Mouse (Mus musculus) MEL (cell line): ENCODE results near the gene Thoc7. TPM values are rescaled to one million over a fixed set of nuclear protein-coding genes. Genes with fewer than 3 reads are reported as not detected.

ENCODE experiments used
- DNase-seq: peaks from one replicate; pipeline ENCODE4 v3.0.0; 2011; ENCODE audit warnings: low read depth, low spot score
- H3K27ac ChIP-seq: 2 replicates; pipeline ENCODE4 v1.5.1; 2012; ENCODE audit warnings: low read depth, mild to moderate bottlenecking, control low read depth, low read length, moderate library complexity; ENCODE audit not compliant: control insufficient read depth
- H3K27me3 ChIP-seq, 2 experiments: fragments of 150-350 bp in 1 of 2; sonication (generic) in 1 of 2; 2 replicates each; pipeline ENCODE4 v1.6.1; 2012; ENCODE audit warnings: low read length in 2 of 2, mild to moderate bottlenecking in 2 of 2, improper control_type of control experiment in 1 of 2, moderate library complexity in 1 of 2; ENCODE audit not compliant: insufficient read depth in 2 of 2, control insufficient read depth in 1 of 2
- H3K36me3 ChIP-seq, 2 experiments: 2 replicates each; pipeline ENCODE4 v1.6.1; 2012 to 2014; ENCODE audit warnings: low read length in 2 of 2, improper control_type of control experiment in 1 of 2, inconsistent platforms in 1 of 2, mild to moderate bottlenecking in 1 of 2; ENCODE audit not compliant: insufficient read depth in 2 of 2, control insufficient read depth in 1 of 2
- H3K4me1 ChIP-seq, 2 experiments: fragments of 150-350 bp in 1 of 2; sonication (generic) in 1 of 2; 2 replicates each; pipeline ENCODE4 v1.6.1; 2012; ENCODE audit warnings: low read length in 2 of 2, improper control_type of control experiment in 1 of 2, mild to moderate bottlenecking in 1 of 2; ENCODE audit not compliant: insufficient read depth in 2 of 2, control insufficient read depth in 1 of 2
- H3K4me3 ChIP-seq, 2 experiments: fragments of 150-350 bp in 1 of 2; sonication (generic) in 1 of 2; 2 replicates each; pipeline ENCODE4 v1.5.1; 2012; ENCODE audit warnings: low read depth in 2 of 2, low read length in 2 of 2, mild to moderate bottlenecking in 2 of 2, moderate library complexity in 2 of 2, control low read depth in 1 of 2, improper control_type of control experiment in 1 of 2; ENCODE audit not compliant: control insufficient read depth in 1 of 2, insufficient read depth in 1 of 2
- H3K79me2 ChIP-seq: 2 replicates; pipeline ENCODE4 v1.6.1; 2012; ENCODE audit warnings: mild to moderate bottlenecking, low read length, moderate library complexity; ENCODE audit not compliant: control insufficient read depth, poor library complexity, insufficient read depth
- H3K9ac ChIP-seq: 2 replicates; pipeline ENCODE4 v1.6.1; 2012; ENCODE audit warnings: low read depth, mild to moderate bottlenecking, control low read depth, low read length, moderate library complexity; ENCODE audit not compliant: control insufficient read depth, poor library complexity, severe bottlenecking
- H3K9me3 ChIP-seq: fragments of 150-350 bp; sonication (generic); replicated peaks from 2 replicates; pipeline ENCODE4 v1.6.1; 2012; ENCODE audit warnings: mild to moderate bottlenecking, low read length, improper control_type of control experiment, moderate library complexity; ENCODE audit not compliant: insufficient read depth
- CHD1 ChIP-seq: IDR thresholded peaks from 2 replicates; pipeline ENCODE4 v1.6.1; 2012; ENCODE audit warnings: low read depth, mild to moderate bottlenecking, inconsistent platforms, low read length, improper control_type of control experiment
- CHD2 ChIP-seq: IDR thresholded peaks from 2 replicates; pipeline ENCODE4 v1.6.1; 2011; ENCODE audit warnings: low read length, improper control_type of control experiment
- EP300 ChIP-seq, 2 experiments: IDR thresholded peaks; 2 replicates each; pipeline ENCODE4 v1.6.1; 2011; ENCODE audit warnings: improper control_type of control experiment in 2 of 2, low read length in 2 of 2, low read depth in 1 of 2, mild to moderate bottlenecking in 1 of 2
- MAFK ChIP-seq: IDR thresholded peaks from 2 replicates; pipeline ENCODE4 v1.6.1; 2011; ENCODE audit warnings: low read depth, mild to moderate bottlenecking, low read length, improper control_type of control experiment, borderline replicate concordance
- MAX ChIP-seq: IDR thresholded peaks from 2 replicates; pipeline ENCODE4 v1.6.1; 2011; ENCODE audit warnings: low read length, improper control_type of control experiment
- MAZ ChIP-seq: IDR thresholded peaks from 2 replicates; pipeline ENCODE4 v1.6.1; 2012; ENCODE audit warnings: low read depth, mild to moderate bottlenecking, inconsistent platforms, low read length, improper control_type of control experiment
- MEF2A ChIP-seq: IDR thresholded peaks from 2 replicates; pipeline ENCODE4 v1.6.1; 2014; ENCODE audit warnings: low read depth, mild to moderate bottlenecking, inconsistent platforms, low read length, improper control_type of control experiment; ENCODE audit not compliant: poor library complexity, insufficient replicate concordance, severe bottlenecking; ENCODE audit errors: extremely low read depth
- MXI1 ChIP-seq: IDR thresholded peaks from 2 replicates; pipeline ENCODE4 v1.6.1; 2011; ENCODE audit warnings: mild to moderate bottlenecking, low read depth, low read length, improper control_type of control experiment
- MYB ChIP-seq: IDR thresholded peaks from 2 replicates; pipeline ENCODE4 v1.6.1; 2011; ENCODE audit warnings: mild to moderate bottlenecking, low read depth, low read length, improper control_type of control experiment
- POLR2A ChIP-seq, 2 experiments: IDR thresholded peaks; 2 replicates each; pipeline ENCODE4 v1.6.1; 2011 to 2012; ENCODE audit warnings: low read length in 2 of 2, mild to moderate bottlenecking in 2 of 2, control low read depth in 1 of 2, improper control_type of control experiment in 1 of 2, low read depth in 1 of 2, moderate library complexity in 1 of 2; ENCODE audit not compliant: control insufficient read depth in 1 of 2, insufficient read depth in 1 of 2, poor library complexity in 1 of 2
- POLR2AphosphoS2 ChIP-seq: IDR thresholded peaks from 2 replicates; pipeline ENCODE4 v1.6.1; 2011; ENCODE audit warnings: low read length, improper control_type of control experiment
- RCOR1 ChIP-seq: IDR thresholded peaks from 2 replicates; pipeline ENCODE4 v1.6.1; 2012; ENCODE audit warnings: low read depth, mild to moderate bottlenecking, inconsistent platforms, low read length, improper control_type of control experiment
- SIN3A ChIP-seq: IDR thresholded peaks from 2 replicates; pipeline ENCODE4 v1.6.1; 2012; ENCODE audit warnings: low read length, improper control_type of control experiment, inconsistent platforms
- TAL1 ChIP-seq: IDR thresholded peaks from 2 replicates; pipeline ENCODE4 v1.6.1; 2012; ENCODE audit warnings: mild to moderate bottlenecking, inconsistent platforms, low read length, moderate library complexity, mixed read lengths
- TCF12 ChIP-seq: IDR thresholded peaks from 2 replicates; pipeline ENCODE4 v1.6.1; 2014; ENCODE audit warnings: low read depth, mild to moderate bottlenecking, inconsistent platforms, low read length, improper control_type of control experiment, moderate library complexity
- USF1 ChIP-seq: IDR thresholded peaks from 2 replicates; pipeline ENCODE4 v1.6.1; 2014; ENCODE audit warnings: low read depth, mild to moderate bottlenecking, inconsistent platforms, low read length, improper control_type of control experiment, moderate library complexity
- ZC3H11A ChIP-seq: IDR thresholded peaks from 2 replicates; pipeline ENCODE4 v1.6.1; 2012; ENCODE audit warnings: low read depth, mild to moderate bottlenecking, inconsistent platforms, low read length, improper control_type of control experiment
- ZKSCAN1 ChIP-seq: IDR thresholded peaks from 2 replicates; pipeline ENCODE4 v1.6.1; 2012; ENCODE audit warnings: low read depth, mild to moderate bottlenecking, inconsistent platforms, low read length, improper control_type of control experiment, moderate library complexity
- ZMIZ1 ChIP-seq: IDR thresholded peaks from 2 replicates; pipeline ENCODE4 v1.6.1; 2012; ENCODE audit warnings: low read depth, mild to moderate bottlenecking, inconsistent platforms, low read length, improper control_type of control experiment, moderate library complexity
- polyA plus RNA-seq, 2 experiments: library from polyadenylated mRNA; stranded (reverse) in 1 of 2; unstranded in 1 of 2; fragments of >175 nt in 1 of 2; fragments of >200 nt in 1 of 2; gene quantifications; 2 replicates each; pipeline versions ENCODE4 v1.2.1 to v1.2.4; 2012; ENCODE audit warnings: low replicate concordance in 2 of 2, low read depth in 1 of 2; ENCODE audit not compliant: insufficient read length in 2 of 2, insufficient read depth in 1 of 2, missing spikeins in 1 of 2
- total RNA-seq: library from RNA; depleted of rRNA; stranded (reverse); fragments of 300-350 nt; gene quantifications from 2 replicates; pipeline ENCODE4 v1.2.3, GENCODE M21; 2012

Thoc7 gene
- total and polyA plus RNA-seq, 3 experiments, result 85.8 to 121 TPM; not detected in 1

- Histone ChIP-seq H3K79me2 (no peaks in the 10 kb centered on the region), H3K27me3 (no peaks in the 10 kb centered on the region), H3K4me3 (no peak overlapping the region), H3K9ac (no peak overlapping the region), H3K27ac (no peak overlapping the region), H3K9me3 (no peaks in the 10 kb centered on the region), H3K36me3 (peaks cover 0 to 6% of the 10 kb centered on the region in 2 experiments; a peak in 2 of 4 replicates), H3K4me1 (no peaks in the 10 kb centered on the region)
- no peak for TF ChIP-seq MEF2A
- no peak for DNase-seq
Measured at GRCm38 (mm10) chr14:13948345-13948744, 13.3 kb downstream of the Thoc7 start.

GRCm38 (mm10) chr14:13944686-13945085 is 17.0 kb downstream of the Thoc7 start:
- TF ChIP-seq MEF2A (no peak), USF1 (no peak), TAL1 (no peak), MAFK (no peak), POLR2A (IDR thresholded peaks at IDR 0.05; ENCODE audit: control insufficient read depth in 1 of 2, insufficient read depth in 1 of 2, low read depth in 1 of 2, low read length in 2 of 2, poor library complexity in 1 of 2) (no peak), RCOR1 (no peak), TCF12 (no peak), MAX (no peak), ZKSCAN1 (no peak), MYB (no peak), POLR2AphosphoS2 (no peak), ZMIZ1 (no peak), CHD1 (no peak), SIN3A (no peak), MAZ (no peak), EP300 (IDR thresholded peaks at IDR 0.05; ENCODE audit: low read depth in 1 of 2, low read length in 2 of 2) (no peak)
- Histone ChIP-seq H3K79me2 (no peaks in the 10 kb centered on the region), H3K27ac (no peak overlapping the region), H3K4me1 (no peaks in the 10 kb centered on the region), H3K9ac (no peak overlapping the region), H3K36me3 (no peaks in the 10 kb centered on the region; a peak in 1 of 4 replicates), H3K4me3 (no peak overlapping the region), H3K27me3 (no peaks in the 10 kb centered on the region), H3K9me3 (no peaks in the 10 kb centered on the region)
- DNase-seq, result no peak

- Histone ChIP-seq H3K4me3 (peak overlapping the region; percentile 53 to 65), H3K9ac (peak overlapping the region; percentile 55)
- TF ChIP-seq USF1, result peak; percentile 22; the same call in 1 of the 2 replicates
- no peak for TF ChIP-seq ZC3H11A
- TF ChIP-seq MXI1, result peak; percentile 66
- TF ChIP-seq CHD2, result no peak
- TF ChIP-seq, all 39 proteins: peak for 2
- Histone ChIP-seq H3K27me3 (no peaks in the 10 kb centered on the region), H3K36me3 (no peaks in the 10 kb centered on the region), H3K9me3 (no peaks in the 10 kb centered on the region), H3K27ac (no peak overlapping the region), H3K79me2 (no peaks in the 10 kb centered on the region), H3K4me1 (no peaks in the 10 kb centered on the region)
- DNase-seq, result peak; percentile 36
Measured at GRCm38 (mm10) chr14:13934052-13934371, 27.6 kb downstream of the Thoc7 start.
